Mouse (Mus musculus) spleen, postnatal 10 days (tissue): Measurements from ENCODE around the gene Olfr1441.

Source experiments
- DNase-seq, 2 experiments: peaks; one replicate each; pipeline ENCODE4 v3.0.0; 2021 to 2022; ENCODE audit warnings: low spot score in 2 of 2

The Olfr1441 gene

GRCm38 (mm10) chr19:12462851-12463721, 45.9 kb downstream of the Olfr1441 start:
- no peak for DNase-seq

DNA sequence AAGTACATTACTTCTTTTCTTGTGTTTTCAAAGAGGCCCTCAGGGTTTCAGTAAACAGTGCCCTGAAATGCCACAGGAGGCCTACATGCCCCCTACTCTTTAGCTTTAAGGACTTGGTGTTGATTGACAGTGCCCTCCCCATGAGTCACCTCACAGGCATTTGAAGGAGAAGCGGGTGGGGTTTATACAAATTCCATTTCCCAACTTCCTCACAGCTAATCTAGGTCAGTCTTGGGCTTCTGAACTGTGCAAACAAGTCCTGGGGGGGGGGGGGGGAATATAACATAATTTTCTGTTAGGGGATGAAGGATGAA, 46.4 kb downstream of the Olfr1441 start:
- no peak for DNase-seq

GRCm38 (mm10) chr19:12464127-12464526, 46.9 kb downstream of the Olfr1441 start:
- DNase-seq = no peak

DNA sequence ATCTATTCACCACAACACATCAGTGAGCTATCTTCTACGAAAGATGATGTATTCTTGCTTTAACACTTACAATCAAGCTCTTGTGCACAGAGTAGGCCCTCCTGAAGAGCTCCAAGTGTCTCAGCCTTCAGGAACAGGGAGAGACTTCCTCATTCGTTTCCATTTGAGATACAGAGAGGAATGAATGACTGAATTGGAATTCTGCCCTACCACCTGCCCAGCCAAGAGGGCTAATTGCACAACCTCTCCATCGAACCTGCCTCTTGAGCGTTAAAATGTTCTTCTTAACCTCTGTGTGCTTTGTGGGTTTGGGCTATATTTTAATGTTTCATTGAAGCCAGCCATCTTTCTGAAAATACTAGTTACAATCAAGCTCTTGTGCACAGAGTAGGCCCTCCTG, 47.4 kb downstream of the Olfr1441 start:
- DNase-seq = no peak

GRCm38 (mm10) chr19:12465530-12466144, 48.4 kb downstream of the Olfr1441 start:
- DNase-seq = no peak

DNA sequence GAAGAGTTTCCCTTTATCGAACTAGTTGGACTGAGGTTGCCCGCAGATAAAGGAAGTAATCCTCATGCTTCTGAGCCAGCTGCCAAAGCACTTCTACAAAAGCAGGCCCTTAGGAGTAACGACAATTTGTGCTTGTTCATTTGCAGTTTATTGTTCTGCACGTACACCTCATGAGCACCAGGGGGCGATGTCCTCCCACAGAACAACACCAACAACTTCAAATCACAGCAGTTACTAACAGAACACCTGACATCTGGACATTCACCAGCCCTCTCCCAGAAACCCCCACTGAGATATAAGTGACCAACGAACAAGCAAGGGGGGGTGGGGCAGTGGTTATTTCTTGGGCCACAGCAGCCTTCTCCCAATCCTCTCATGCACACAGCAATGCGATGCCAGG, 49.0 kb downstream of the Olfr1441 start:
- peak in 1 of 2 experiments; percentile 67 for DNase-seq

DNA sequence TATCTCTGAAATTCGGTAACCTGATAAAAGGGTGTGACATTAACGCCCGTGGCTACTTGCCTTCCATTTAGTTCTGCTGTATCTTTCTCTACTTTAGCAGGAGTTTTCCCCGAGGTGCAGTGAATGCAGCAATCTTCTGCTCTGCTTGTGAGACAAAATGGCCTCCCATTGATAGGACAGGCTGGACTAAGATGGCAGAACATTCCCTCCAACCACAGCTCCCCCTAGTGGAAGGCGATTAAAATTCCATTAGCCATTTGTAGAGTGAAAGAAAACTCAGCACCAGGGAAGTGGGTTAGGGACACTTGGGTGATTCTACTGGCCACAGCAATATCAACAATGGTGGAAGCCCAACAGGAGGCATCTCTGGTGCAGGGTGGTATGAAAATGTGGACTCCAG, 50.2 kb downstream of the Olfr1441 start:
- DNase-seq = peak in 1 of 2 experiments; percentile 52

- DNase-seq = no peak
These were observed 54.6 kb downstream of the Olfr1441 start for GRCm38 (mm10) chr19:12471866-12472265.

GRCm38 (mm10) chr19:12472381-12472976, 55.2 kb downstream of the Olfr1441 start:
- DNase-seq = no peak
